Mouse (Mus musculus): ENCODE results near the gene Zfp800. TPM values are rescaled to one million over a fixed set of nuclear protein-coding genes. Genes with fewer than 3 reads are reported as not detected.

The Zfp800 gene
- total and polyA plus RNA-seq, 3 experiments: 41.6 to 71.9 (median 43.2) TPM

DNA sequence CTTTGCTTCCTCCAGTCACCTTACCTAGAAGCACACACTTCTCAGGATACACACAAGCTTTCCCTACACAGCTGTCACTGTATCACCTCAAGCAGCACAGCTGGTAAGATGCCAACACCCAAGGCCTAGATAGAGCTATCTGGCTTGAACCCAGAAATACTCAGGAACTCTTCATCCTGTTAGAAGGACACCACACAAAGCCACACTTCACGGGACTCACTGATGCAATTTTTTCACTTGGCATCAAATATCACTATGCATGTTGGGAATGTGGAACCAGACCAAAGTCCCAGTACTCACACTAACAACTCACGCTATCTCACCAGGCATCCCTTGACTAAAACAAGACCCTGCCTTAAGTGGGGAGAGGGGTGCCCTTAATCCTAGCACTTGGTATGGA, 21.9 kb upstream of the Zfp800 start:
- H3K9ac ChIP-seq (ENCODE audit: control insufficient read depth, low read depth, low read length, poor library complexity, severe bottlenecking): peak overlapping the region; percentile 23; the same call in 1 of the 2 replicates
- H3K79me2 ChIP-seq (ENCODE audit: control insufficient read depth, insufficient read depth, low read length, poor library complexity): peaks cover 13% of the 10 kb centered on the region
- DNase-seq (ENCODE audit: low read depth, low spot score): peak; percentile 66
- H3K27ac ChIP-seq (ENCODE audit: control insufficient read depth, low read depth, low read length): 0 out of 2 replicates have a peak overlapping the region, but pooled peaks have one; percentile 14
- H3K36me3 ChIP-seq (ENCODE audit: control insufficient read depth in 1 of 2, insufficient read depth in 2 of 2, low read length in 2 of 2): peaks cover 0 to 14% of the 10 kb centered on the region in 2 experiments; a peak in 3 of 4 replicates
- H3K9me3 ChIP-seq (replicated peaks; ENCODE audit: insufficient read depth, low read length): no peaks in the 10 kb centered on the region
- peak overlapping the region; percentile 15 to 82; a peak in 3 of 4 replicates for H3K4me3 ChIP-seq (ENCODE audit: control insufficient read depth in 1 of 2, insufficient read depth in 1 of 2, low read depth in 2 of 2, low read length in 2 of 2)
- H3K4me1 ChIP-seq (ENCODE audit: control insufficient read depth in 1 of 2, insufficient read depth in 2 of 2, low read length in 2 of 2): peaks cover 2 to 27% of the 10 kb centered on the region in 2 experiments
- no peaks in the 10 kb centered on the region for H3K27me3 ChIP-seq (ENCODE audit: control insufficient read depth in 1 of 2, insufficient read depth in 2 of 2, low read length in 2 of 2)
- TF ChIP-seq ETS1 (IDR thresholded peaks at IDR 0.05; ENCODE audit: low read depth, low read length): peak; percentile 87
- TF ChIP-seq EP300 (IDR thresholded peaks at IDR 0.05; ENCODE audit: low read depth in 1 of 2, low read length in 2 of 2): peak in 1 of 2 experiments; percentile 28; a peak in 1 of 4 replicates
- TF ChIP-seq SIN3A (IDR thresholded peaks at IDR 0.05; ENCODE audit: low read length): peak; percentile 70
- peak; percentile 30; the same call in 1 of the 2 replicates for TF ChIP-seq GATA1 (IDR thresholded peaks at IDR 0.05; ENCODE audit: low read depth, low read length)
- TF ChIP-seq NRF1 (IDR thresholded peaks at IDR 0.05; ENCODE audit: insufficient read depth, low read depth, low read length, poor library complexity, severe bottlenecking): no peak
- no peak for TF ChIP-seq RAD21 (IDR thresholded peaks at IDR 0.05; ENCODE audit: low read depth, low read length)
- peak; percentile 43; the same call in 1 of the 2 replicates for TF ChIP-seq MXI1 (IDR thresholded peaks at IDR 0.05; ENCODE audit: low read depth, low read length)
- TF ChIP-seq TCF12 (IDR thresholded peaks at IDR 0.05; ENCODE audit: low read depth, low read length): peak; percentile 27; the same call in 1 of the 2 replicates

DNA sequence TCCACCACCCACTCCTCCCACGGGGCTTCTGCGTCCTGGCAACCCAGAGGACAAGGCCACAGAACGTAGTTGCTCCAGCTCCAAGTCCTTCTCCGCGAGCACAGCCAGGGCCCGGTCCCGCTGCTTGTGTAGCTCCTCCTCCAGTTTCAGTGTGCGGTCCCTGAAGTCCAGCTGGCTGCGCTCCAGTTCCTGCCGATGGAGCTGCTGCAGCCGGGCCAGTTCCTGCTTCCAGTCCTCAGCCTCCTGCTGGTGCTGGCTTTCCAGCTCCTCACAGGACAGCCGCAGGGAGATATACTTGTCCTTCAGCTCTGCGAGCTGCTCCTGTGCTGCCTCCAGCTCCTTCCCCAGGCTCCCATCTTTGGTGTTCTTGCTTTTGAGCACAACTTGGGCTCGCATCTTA, 20.6 kb upstream of the Zfp800 start:
- DNase-seq (ENCODE audit: low read depth, low spot score): no peak
- Histone ChIP-seq H3K27ac (ENCODE audit: control insufficient read depth, low read depth, low read length) (no peak overlapping the region), H3K9me3 (replicated peaks; ENCODE audit: insufficient read depth, low read length) (no peaks in the 10 kb centered on the region), H3K4me1 (ENCODE audit: control insufficient read depth in 1 of 2, insufficient read depth in 2 of 2, low read length in 2 of 2) (peaks cover 2 to 22% of the 10 kb centered on the region in 2 experiments; a peak in 3 of 4 replicates), H3K36me3 (ENCODE audit: control insufficient read depth in 1 of 2, insufficient read depth in 2 of 2, low read length in 2 of 2) (peaks cover 0 to 12% of the 10 kb centered on the region in 2 experiments; a peak in 3 of 4 replicates), H3K79me2 (ENCODE audit: control insufficient read depth, insufficient read depth, low read length, poor library complexity) (peaks cover 12% of the 10 kb centered on the region), H3K9ac (ENCODE audit: control insufficient read depth, low read depth, low read length, poor library complexity, severe bottlenecking) (no peak overlapping the region), H3K27me3 (ENCODE audit: control insufficient read depth in 1 of 2, insufficient read depth in 2 of 2, low read length in 2 of 2) (no peaks in the 10 kb centered on the region), H3K4me3 (ENCODE audit: control insufficient read depth in 1 of 2, insufficient read depth in 1 of 2, low read depth in 2 of 2, low read length in 2 of 2) (no peak overlapping the region)
- TF ChIP-seq POLR2AphosphoS2 (IDR thresholded peaks at IDR 0.05; ENCODE audit: low read length): no peak
- no peak for TF ChIP-seq SMC3 (IDR thresholded peaks at IDR 0.05; ENCODE audit: low read depth, low read length)
- TF ChIP-seq TBP (IDR thresholded peaks at IDR 0.05; ENCODE audit: low read depth, low read length): no peak
- no peak for TF ChIP-seq UBTF (IDR thresholded peaks at IDR 0.05; ENCODE audit: borderline replicate concordance, insufficient read depth, low read depth, low read length)
- TF ChIP-seq POLR2A (IDR thresholded peaks at IDR 0.05; ENCODE audit: control insufficient read depth in 1 of 2, insufficient read depth in 1 of 2, low read depth in 1 of 2, low read length in 2 of 2, poor library complexity in 1 of 2): no peak
- TF ChIP-seq MYB (IDR thresholded peaks at IDR 0.05; ENCODE audit: low read depth, low read length): no peak
- no peak for TF ChIP-seq ETS1 (IDR thresholded peaks at IDR 0.05; ENCODE audit: low read depth, low read length)
- no peak for TF ChIP-seq ELF1 (IDR thresholded peaks at IDR 0.05; ENCODE audit: low read depth, low read length)
- no peak for TF ChIP-seq MXI1 (IDR thresholded peaks at IDR 0.05; ENCODE audit: low read depth, low read length)
- no peak for TF ChIP-seq E2F4 (IDR thresholded peaks at IDR 0.05; ENCODE audit: borderline replicate concordance, low read depth, low read length)
- TF ChIP-seq ZNF384 (IDR thresholded peaks at IDR 0.05; ENCODE audit: low read depth, low read length): no peak
- TF ChIP-seq USF2 (IDR thresholded peaks at IDR 0.05; ENCODE audit: borderline replicate concordance in 1 of 2, insufficient read depth in 1 of 2, low read depth in 1 of 2, low read length in 2 of 2): no peak
- TF ChIP-seq MAZ (IDR thresholded peaks at IDR 0.05; ENCODE audit: low read depth, low read length): no peak
- no peak for TF ChIP-seq GATA1 (IDR thresholded peaks at IDR 0.05; ENCODE audit: low read depth, low read length)
- no peak for TF ChIP-seq CHD2 (IDR thresholded peaks at IDR 0.05; ENCODE audit: low read length)
- no peak for TF ChIP-seq POLR2AphosphoS5 (IDR thresholded peaks at IDR 0.05; ENCODE audit: borderline replicate concordance, low read depth, low read length)
- TF ChIP-seq HCFC1 (IDR thresholded peaks at IDR 0.05; ENCODE audit: low read depth, low read length): no peak
- no peak for TF ChIP-seq CTCF (IDR thresholded peaks at IDR 0.05 in 2 of 3, conservative IDR thresholded peaks at IDR 0.05 in 1 of 3; ENCODE audit: control insufficient read depth in 1 of 3, insufficient read depth in 1 of 3, low read depth in 2 of 3, low read length in 3 of 3, poor library complexity in 1 of 3, severe bottlenecking in 1 of 3)

Data from MEL (cell line).